Mouse (Mus musculus): ENCODE results near the gene Snx30.

DNA sequence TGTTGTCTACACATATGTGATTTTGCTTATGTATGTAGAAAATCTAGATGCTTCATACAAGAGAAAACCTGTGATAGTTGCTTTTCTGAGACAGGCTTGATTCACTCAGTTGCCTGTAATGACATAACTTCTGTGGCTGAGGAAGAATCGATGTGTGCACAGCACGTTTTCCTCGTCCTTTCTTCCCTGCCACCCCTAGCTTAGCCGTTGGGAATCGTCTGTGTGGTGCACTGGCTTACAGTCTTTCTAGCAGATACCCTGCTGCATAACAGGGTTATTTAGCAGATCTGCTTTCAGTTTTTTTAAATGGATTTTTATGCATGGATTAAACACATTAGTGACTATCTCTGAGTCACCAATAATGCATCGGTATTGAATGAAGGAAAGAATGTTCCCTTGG is 70.9 kb downstream of the Snx30 start:
- no peak for TF ChIP-seq CTCF (IDR thresholded peaks at IDR 0.05)
- no peak for TF ChIP-seq POLR2A (IDR thresholded peaks at IDR 0.05; ENCODE audit: insufficient read depth, low read depth, low read length)
- no peak for TF ChIP-seq EP300 (IDR thresholded peaks at IDR 0.05; ENCODE audit: insufficient read depth, low read depth, low read length)
